Mouse (Mus musculus): ENCODE measurements around the gene Tnni3k. TPM values are rescaled to one million over a fixed set of nuclear protein-coding genes. Genes with fewer than 3 reads are reported as not detected.

Tnni3k gene
- polyA plus RNA-seq, 2 experiments: not detected

DNA sequence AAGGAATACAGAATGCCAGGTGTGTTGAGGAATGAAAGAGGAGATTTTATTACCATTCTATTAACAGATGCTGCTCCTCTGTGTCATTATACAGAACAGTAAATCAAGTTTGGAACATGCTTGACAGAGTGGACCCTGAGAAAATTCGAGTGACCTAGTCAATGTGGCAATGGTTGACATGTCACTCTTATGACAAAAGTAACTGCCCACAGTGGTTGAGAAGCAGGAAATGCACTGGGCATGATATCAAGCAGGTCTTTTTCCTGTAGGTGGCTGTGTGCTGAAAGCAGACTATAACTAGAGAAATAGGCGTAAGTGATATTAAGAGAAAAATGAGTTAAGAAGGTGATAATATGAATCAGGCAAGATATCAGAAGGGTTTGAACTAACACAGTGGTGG lies 105.7 kb downstream of the Tnni3k start:
- ATAC-seq (ENCODE audit: insufficient read depth) (no peak), DNase-seq (ENCODE audit: low read depth in 3 of 3, low spot score in 3 of 3) (no peak)
- no peaks in the 10 kb centered on the region for H3K9me3 ChIP-seq (ENCODE audit: control insufficient read depth, low read length)
- no peak overlapping the region for H3K4me3 ChIP-seq (ENCODE audit: insufficient read depth in 1 of 2, low read depth in 2 of 2, low read length in 2 of 2)
- no peak overlapping the region for H3K27ac ChIP-seq
- 34% methylated on average over 2 of the region's 2 CpGs for WGBS (ENCODE audit: insufficient replicate concordance)
- TF ChIP-seq EP300 (IDR thresholded peaks at IDR 0.05; ENCODE audit: low read depth) (no peak), CTCF (IDR thresholded peaks at IDR 0.05; ENCODE audit: low read depth) (no peak)
- no peaks in the 10 kb centered on the region for H3K27me3 ChIP-seq (ENCODE audit: control insufficient read depth, insufficient read depth, low read length)
- no peak overlapping the region for H3K4me2 ChIP-seq (ENCODE audit: low read depth)
- no peaks in the 10 kb centered on the region for H3K4me1 ChIP-seq (replicated peaks; ENCODE audit: control insufficient read depth in 2 of 2, insufficient read depth in 2 of 2, low read length in 1 of 2)
- H3K36me3 ChIP-seq (replicated peaks; ENCODE audit: control insufficient read depth, insufficient read depth, low read depth): no peaks in the 10 kb centered on the region
- no peak overlapping the region for H3K9ac ChIP-seq (replicated peaks)

DNA sequence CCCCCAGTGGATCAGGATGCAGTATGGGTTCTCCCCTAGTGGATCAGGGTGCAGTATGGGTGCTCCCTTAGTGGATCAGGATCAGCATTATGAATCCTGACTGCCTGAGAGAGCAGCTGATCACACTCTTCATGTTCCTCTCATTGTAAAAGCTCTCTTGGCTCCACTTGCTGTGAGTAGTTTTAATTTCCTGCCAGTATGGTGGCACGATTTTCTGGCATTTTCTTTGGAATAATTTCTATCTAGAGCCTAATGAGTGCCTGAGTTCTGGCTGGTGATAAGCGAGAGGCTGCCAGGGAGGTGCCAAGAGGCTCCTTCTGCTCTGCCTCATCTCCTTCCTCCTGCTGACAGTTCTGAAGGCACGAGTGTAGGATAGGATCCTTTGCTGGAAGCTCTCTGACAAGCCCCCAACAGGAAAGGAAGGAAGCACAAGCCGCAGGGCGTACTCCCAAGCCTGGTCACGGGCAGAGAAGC lies 109.5 kb downstream of the Tnni3k start:
- Histone ChIP-seq H3K9me3 (ENCODE audit: control insufficient read depth, low read length) (no peaks in the 10 kb centered on the region), H3K27ac (no peak overlapping the region), H3K27me3 (ENCODE audit: control insufficient read depth, insufficient read depth, low read length) (no peaks in the 10 kb centered on the region), H3K36me3 (replicated peaks; ENCODE audit: control insufficient read depth, insufficient read depth, low read depth) (no peaks in the 10 kb centered on the region), H3K4me1 (replicated peaks; ENCODE audit: control insufficient read depth in 2 of 2, insufficient read depth in 2 of 2, low read length in 1 of 2) (no peaks in the 10 kb centered on the region), H3K4me3 (ENCODE audit: insufficient read depth in 1 of 2, low read depth in 2 of 2, low read length in 2 of 2) (no peak overlapping the region), H3K9ac (replicated peaks) (no peak overlapping the region), H3K4me2 (ENCODE audit: low read depth) (no peak overlapping the region)
- no peak for DNase-seq (ENCODE audit: low read depth in 3 of 3, low spot score in 3 of 3)
- WGBS (ENCODE audit: insufficient replicate concordance): 35% methylated on average over 6 of the region's 6 CpGs
- ATAC-seq (ENCODE audit: insufficient read depth): no peak
- TF ChIP-seq CTCF (IDR thresholded peaks at IDR 0.05; ENCODE audit: low read depth) (no peak), EP300 (IDR thresholded peaks at IDR 0.05; ENCODE audit: low read depth) (no peak)

DNA sequence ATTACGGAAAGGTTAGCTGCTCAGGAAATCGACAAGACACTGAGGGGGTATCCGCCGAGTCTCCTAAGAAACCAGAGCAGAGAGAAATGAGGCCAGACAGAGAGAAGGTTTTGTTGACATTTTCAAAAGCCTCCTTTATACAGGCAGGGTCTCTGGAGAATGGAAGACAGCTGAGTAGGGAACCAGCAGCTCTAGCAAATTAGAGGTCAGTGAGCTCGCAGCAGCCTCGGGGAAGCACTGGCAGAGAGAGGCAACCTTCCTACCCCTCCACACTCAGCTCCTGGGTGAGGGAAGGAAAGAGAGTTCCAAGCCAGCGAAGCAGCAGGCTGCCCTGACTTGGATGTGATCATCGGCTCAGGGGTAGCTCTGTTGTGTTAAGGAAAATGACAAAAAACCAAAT lies 127.5 kb downstream of the Tnni3k start:
- TF ChIP-seq CTCF (IDR thresholded peaks at IDR 0.05; ENCODE audit: low read depth) (no peak), EP300 (IDR thresholded peaks at IDR 0.05; ENCODE audit: low read depth) (no peak)
- H3K4me3 ChIP-seq (ENCODE audit: insufficient read depth in 1 of 2, low read depth in 2 of 2, low read length in 2 of 2): no peak overlapping the region
- DNase-seq (ENCODE audit: low read depth in 3 of 3, low spot score in 3 of 3): no peak
- no peak overlapping the region for H3K9ac ChIP-seq (replicated peaks)
- no peak overlapping the region for H3K4me2 ChIP-seq (ENCODE audit: low read depth)
- H3K27me3 ChIP-seq (ENCODE audit: control insufficient read depth, insufficient read depth, low read length): no peaks in the 10 kb centered on the region
- no peak for ATAC-seq (ENCODE audit: insufficient read depth)
- no peaks in the 10 kb centered on the region for H3K36me3 ChIP-seq (replicated peaks; ENCODE audit: control insufficient read depth, insufficient read depth, low read depth)
- H3K27ac ChIP-seq: no peak overlapping the region
- no peaks in the 10 kb centered on the region for H3K4me1 ChIP-seq (replicated peaks; ENCODE audit: control insufficient read depth in 2 of 2, insufficient read depth in 2 of 2, low read length in 1 of 2)
- 64% methylated on average over 8 of the region's 8 CpGs for WGBS (ENCODE audit: insufficient replicate concordance)
- no peaks in the 10 kb centered on the region for H3K9me3 ChIP-seq (ENCODE audit: control insufficient read depth, low read length)

DNA sequence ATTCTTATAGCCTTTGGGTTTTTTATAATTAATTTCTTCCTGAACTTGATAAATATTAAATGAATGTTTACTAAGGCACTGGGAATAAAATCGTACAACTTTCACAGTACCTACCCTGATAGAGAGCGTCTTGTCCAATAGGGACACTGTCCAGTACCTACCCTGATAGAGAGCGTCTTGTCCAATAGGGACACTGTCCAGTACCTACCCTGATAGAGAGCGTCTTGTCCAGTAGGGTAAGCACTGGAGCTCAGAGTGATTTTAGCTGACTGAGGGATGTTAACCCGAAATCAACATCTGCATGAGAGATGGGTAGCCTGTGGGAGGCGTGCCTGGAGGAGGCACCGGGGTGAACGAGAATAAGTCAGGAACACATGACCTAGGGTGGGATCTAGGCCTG lies 130.3 kb downstream of the Tnni3k start:
- H3K36me3 ChIP-seq (replicated peaks; ENCODE audit: control insufficient read depth, insufficient read depth, low read depth): no peaks in the 10 kb centered on the region
- H3K9me3 ChIP-seq (ENCODE audit: control insufficient read depth, low read length): no peaks in the 10 kb centered on the region
- WGBS (ENCODE audit: insufficient replicate concordance): 72% methylated on average over 8 of the region's 8 CpGs
- no peak overlapping the region for H3K4me2 ChIP-seq (ENCODE audit: low read depth)
- DNase-seq (ENCODE audit: low read depth in 3 of 3, low spot score in 3 of 3) (no peak), ATAC-seq (ENCODE audit: insufficient read depth) (no peak)
- no peak for TF ChIP-seq EP300 (IDR thresholded peaks at IDR 0.05; ENCODE audit: low read depth)
- TF ChIP-seq CTCF (IDR thresholded peaks at IDR 0.05; ENCODE audit: low read depth): no peak
- no peak overlapping the region for H3K4me3 ChIP-seq (ENCODE audit: insufficient read depth in 1 of 2, low read depth in 2 of 2, low read length in 2 of 2)
- H3K4me1 ChIP-seq (replicated peaks; ENCODE audit: control insufficient read depth in 2 of 2, insufficient read depth in 2 of 2, low read length in 1 of 2): no peaks in the 10 kb centered on the region
- H3K9ac ChIP-seq (replicated peaks): no peak overlapping the region
- H3K27me3 ChIP-seq (ENCODE audit: control insufficient read depth, insufficient read depth, low read length): no peaks in the 10 kb centered on the region
- no peak overlapping the region for H3K27ac ChIP-seq

DNA sequence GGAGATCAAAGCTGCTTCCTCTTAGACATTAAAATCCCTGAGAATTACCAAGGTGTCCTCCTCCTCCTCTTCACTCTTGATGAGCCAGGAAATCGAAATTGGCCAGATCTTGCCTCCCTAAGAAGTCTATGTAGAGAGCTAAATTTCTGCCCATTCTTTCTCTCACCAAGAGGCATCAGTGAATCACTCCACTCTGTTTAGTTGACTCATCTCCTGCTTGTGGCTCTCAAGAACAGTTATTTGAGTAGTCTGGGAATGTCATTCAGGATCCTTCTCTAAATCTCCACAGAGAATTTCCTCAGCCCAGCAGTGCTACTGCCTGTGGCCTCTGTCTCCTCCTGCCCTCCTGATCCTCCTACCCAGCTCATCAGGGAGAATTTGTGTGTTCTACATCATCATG lies 139.6 kb downstream of the Tnni3k start:
- no peak overlapping the region for H3K4me3 ChIP-seq (ENCODE audit: insufficient read depth in 1 of 2, low read depth in 2 of 2, low read length in 2 of 2)
- WGBS (ENCODE audit: insufficient replicate concordance): 24% methylated on average over 1 of the region's 1 CpGs
- no peaks in the 10 kb centered on the region for H3K9me3 ChIP-seq (ENCODE audit: control insufficient read depth, low read length)
- no peak overlapping the region for H3K4me2 ChIP-seq (ENCODE audit: low read depth)
- H3K27ac ChIP-seq: no peak overlapping the region
- no peak for ATAC-seq (ENCODE audit: insufficient read depth)
- no peaks in the 10 kb centered on the region for H3K4me1 ChIP-seq (replicated peaks; ENCODE audit: control insufficient read depth in 2 of 2, insufficient read depth in 2 of 2, low read length in 1 of 2)
- H3K36me3 ChIP-seq (replicated peaks; ENCODE audit: control insufficient read depth, insufficient read depth, low read depth): no peaks in the 10 kb centered on the region
- no peak for TF ChIP-seq CTCF (IDR thresholded peaks at IDR 0.05; ENCODE audit: low read depth)
- no peak for TF ChIP-seq EP300 (IDR thresholded peaks at IDR 0.05; ENCODE audit: low read depth)
- DNase-seq (ENCODE audit: low read depth in 3 of 3, low spot score in 3 of 3): no peak
- H3K27me3 ChIP-seq (ENCODE audit: control insufficient read depth, insufficient read depth, low read length): no peaks in the 10 kb centered on the region
- H3K9ac ChIP-seq (replicated peaks): no peak overlapping the region

All from liver, embryonic 14.5 days (tissue).